Mouse (Mus musculus) macrophage (primary cell): ENCODE data around the gene Il21. TPM values are rescaled to one million over a fixed set of nuclear protein-coding genes. Genes with fewer than 3 reads are reported as not detected.

Experiments
- H3K27ac ChIP-seq: fragments of 350-480 bp; formaldehyde crosslinking; 2 replicates; pipeline ENCODE4 v1.9.0; 2021
- H3K36me3 ChIP-seq: fragments of 350-480 bp; formaldehyde crosslinking; 2 replicates; pipeline ENCODE4 v1.9.0; 2021; ENCODE audit errors: inconsistent target
- H3K4me3 ChIP-seq: fragments of 350-480 bp; formaldehyde crosslinking; 2 replicates; pipeline ENCODE4 v1.9.0; 2021; ENCODE audit errors: inconsistent target
- H3K79me2 ChIP-seq: fragments of 350-480 bp; formaldehyde crosslinking; 2 replicates; pipeline ENCODE4 v1.9.0; 2021; ENCODE audit errors: inconsistent target
- WGBS: methylation state at CpG from one replicate; pipeline ENCODE4 v1.1.7; 2026; ENCODE audit warnings: inconsistent platforms; ENCODE audit not compliant: missing documents; 5-methylcytosine and 5-hydroxymethylcytosine counted together
- polyA plus RNA-seq: library from polyadenylated mRNA; stranded (reverse); fragments of 250-400 nt; gene quantifications from 3 replicates; pipeline ENCODE4 v1.2.4, GENCODE M21; 2018; ENCODE audit warnings: inconsistent platforms

The Il21 gene
- polyA plus RNA-seq, 1 experiment from 2014 or later, result not detected

DNA sequence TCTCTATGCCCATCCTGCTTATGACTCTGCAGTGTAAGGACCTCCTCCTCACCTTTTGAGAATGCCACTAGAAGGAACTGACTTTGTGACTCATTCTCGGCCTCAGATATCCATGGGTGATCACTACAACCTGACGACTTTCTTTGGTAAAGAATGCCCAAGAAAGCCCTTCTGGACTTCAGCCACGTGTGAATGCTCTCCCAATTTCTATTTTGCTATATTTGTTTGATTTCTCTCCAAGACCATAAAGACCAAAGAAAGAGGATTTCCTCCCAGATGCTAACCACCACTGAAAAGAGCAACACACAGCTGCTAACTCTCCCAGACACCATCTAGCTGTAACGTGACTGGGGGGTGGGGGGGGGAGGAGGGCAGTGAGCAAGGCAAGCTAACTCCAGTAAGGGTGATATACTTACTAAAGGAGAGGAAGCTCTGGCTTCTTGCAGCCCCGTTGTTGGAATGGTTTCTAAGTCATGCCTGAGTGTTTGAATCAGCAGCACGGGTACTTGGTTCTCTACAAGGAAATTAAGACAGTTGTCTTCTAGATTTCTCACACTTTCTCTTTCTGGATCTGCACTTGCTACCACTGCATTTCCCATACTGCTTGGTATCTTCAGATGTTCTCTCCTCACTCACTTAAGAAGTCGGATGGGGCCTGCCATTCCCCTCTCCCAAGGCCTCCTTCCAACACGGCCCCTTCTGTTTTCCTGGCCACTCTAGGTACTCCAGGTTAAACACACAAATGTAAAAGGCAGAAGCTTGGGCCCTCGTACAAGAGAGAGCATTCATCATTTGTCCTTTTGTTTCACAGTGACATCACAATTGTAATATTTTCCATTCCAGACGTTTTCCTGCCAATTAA, 57.5 kb downstream of the Il21 start:
- Histone ChIP-seq H3K36me3 (no peaks in the 10 kb centered on the region), H3K4me3 (no peak overlapping the region), H3K79me2 (no peaks in the 10 kb centered on the region), H3K27ac (peak overlapping the region; percentile 91)
- 40% methylated on average over 10 of the region's 10 CpGs for WGBS

DNA sequence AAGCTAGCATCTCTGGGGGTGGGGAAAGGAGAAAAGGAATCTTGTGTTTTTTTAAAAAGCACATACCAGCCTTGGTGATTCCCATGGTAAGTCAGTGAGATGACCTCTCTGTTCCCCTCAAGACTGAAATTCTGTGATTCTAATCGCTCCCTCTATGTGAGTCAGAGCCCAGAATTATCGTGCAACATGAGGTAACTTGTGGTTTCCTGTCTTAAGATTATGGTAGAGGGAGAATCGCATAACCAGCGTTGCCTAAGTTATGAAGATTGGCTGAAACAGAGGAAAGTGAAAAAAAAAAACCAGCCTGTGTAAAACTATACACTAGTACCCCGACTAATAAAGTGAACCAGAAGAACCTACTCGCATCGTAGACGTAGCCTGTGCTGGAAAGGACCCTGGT, 59.2 kb downstream of the Il21 start:
- peak overlapping the region; percentile 91 for H3K27ac ChIP-seq
- WGBS, result 6% methylated on average over 8 of the region's 8 CpGs
- H3K4me3 ChIP-seq, result no peak overlapping the region
- no peaks in the 10 kb centered on the region for H3K36me3 ChIP-seq
- no peaks in the 10 kb centered on the region for H3K79me2 ChIP-seq

Other genes with a start within 250 kb of the Il21 start
- not detected in 3 replicates for gene Adad1, start 169.1 kb downstream of the Il21 start, polyA plus RNA-seq
- not detected in 3 replicates for gene Il2, start 106.7 kb downstream of the Il21 start, polyA plus RNA-seq
- gene Bbs12, start 79.9 kb upstream of the Il21 start, polyA plus RNA-seq, result 0.81 to 3.5 TPM (median 0.82 TPM) in 3 replicates
- gene Cetn4, start 80.1 kb upstream of the Il21 start, polyA plus RNA-seq, result 0.77 to 3.7 TPM (median 2.6 TPM) in 3 replicates
- gene Fgf2, start 115.7 kb upstream of the Il21 start, polyA plus RNA-seq, result 0.04 TPM in 1 of 3 replicates, not detected in the others
- 9.6 to 19.8 TPM (median 14.8 TPM) in 3 replicates for gene Spata5, start 187.3 kb upstream of the Il21 start, polyA plus RNA-seq
- gene Nudt6, start 187.6 kb upstream of the Il21 start, polyA plus RNA-seq, result 4.8 to 5.7 TPM (median 5.6 TPM) in 3 replicates